Mouse (Mus musculus): ENCODE measurements at regions not wholly inside any gene's neighbourhood (a gene's known extent, or its start where the extent isn't known, plus 50 kb on each side); places are given as distances from the start of the nearest gene placed in this dataset.

- H3K4me1 ChIP-seq (ENCODE audit: control insufficient read depth in 2 of 2, insufficient read depth in 2 of 2, low read length in 2 of 2), result no peaks in the 10 kb centered on the region; a peak in 1 of 4 replicates
- no peaks in the 10 kb centered on the region for H3K9me3 ChIP-seq (ENCODE audit: control insufficient read depth, low read length)
- H3K27me3 ChIP-seq (ENCODE audit: control insufficient read depth, insufficient read depth, low read length), result no peaks in the 10 kb centered on the region
- no peak overlapping the region for H3K9ac ChIP-seq (ENCODE audit: low read length)
- ATAC-seq (ENCODE audit: insufficient number of reproducible peaks, insufficient read depth, low FRiP score, low read depth), result no peak
- no peak overlapping the region for H3K4me2 ChIP-seq (ENCODE audit: low read length)
- no peak overlapping the region for H3K4me3 ChIP-seq (ENCODE audit: control insufficient read depth in 1 of 2, insufficient read depth in 1 of 2, low read depth in 1 of 2, low read length in 2 of 2)
- H3K36me3 ChIP-seq (ENCODE audit: control insufficient read depth, insufficient read depth, low read length), result no peaks in the 10 kb centered on the region
- WGBS, result 34% methylated on average over 4 of the region's 4 CpGs
- H3K27ac ChIP-seq (replicated peaks in 1 of 2; ENCODE audit: control insufficient read depth in 1 of 2, insufficient read depth in 1 of 2, low read depth in 2 of 2, low read length in 2 of 2), result no peak overlapping the region
These were observed 139.7 kb upstream of the Egflam start for GRCm38 (mm10) chr15:7537858-7538257.

- no peak overlapping the region for H3K4me3 ChIP-seq (ENCODE audit: control insufficient read depth in 1 of 2, insufficient read depth in 1 of 2, low read depth in 1 of 2, low read length in 2 of 2)
- H3K4me2 ChIP-seq (ENCODE audit: low read length), result no peak overlapping the region
- H3K27ac ChIP-seq (replicated peaks in 1 of 2; ENCODE audit: control insufficient read depth in 1 of 2, insufficient read depth in 1 of 2, low read depth in 2 of 2, low read length in 2 of 2), result no peak overlapping the region
- no peaks in the 10 kb centered on the region for H3K9me3 ChIP-seq (ENCODE audit: control insufficient read depth, low read length)
- 78% methylated on average over 2 of the region's 2 CpGs for WGBS
- H3K27me3 ChIP-seq (ENCODE audit: control insufficient read depth, insufficient read depth, low read length), result no peaks in the 10 kb centered on the region
- no peaks in the 10 kb centered on the region for H3K36me3 ChIP-seq (ENCODE audit: control insufficient read depth, insufficient read depth, low read length)
- no peak overlapping the region for H3K9ac ChIP-seq (ENCODE audit: low read length)
- ATAC-seq (ENCODE audit: insufficient number of reproducible peaks, insufficient read depth, low FRiP score, low read depth), result no peak
- no peaks in the 10 kb centered on the region for H3K4me1 ChIP-seq (ENCODE audit: control insufficient read depth in 2 of 2, insufficient read depth in 2 of 2, low read length in 2 of 2)
These were observed 155.1 kb upstream of the Egflam start for GRCm38 (mm10) chr15:7553190-7553895.

GRCm38 (mm10) chr15:7554433-7554832 is 156.2 kb upstream of the Egflam start:
- WGBS, result 73% methylated on average over 3 of the region's 3 CpGs
- Histone ChIP-seq H3K9ac (ENCODE audit: low read length) (no peak overlapping the region), H3K36me3 (ENCODE audit: control insufficient read depth, insufficient read depth, low read length) (no peaks in the 10 kb centered on the region), H3K27me3 (ENCODE audit: control insufficient read depth, insufficient read depth, low read length) (no peaks in the 10 kb centered on the region), H3K4me2 (ENCODE audit: low read length) (no peak overlapping the region), H3K4me1 (ENCODE audit: control insufficient read depth in 2 of 2, insufficient read depth in 2 of 2, low read length in 2 of 2) (no peaks in the 10 kb centered on the region), H3K27ac (replicated peaks in 1 of 2; ENCODE audit: control insufficient read depth in 1 of 2, insufficient read depth in 1 of 2, low read depth in 2 of 2, low read length in 2 of 2) (no peak overlapping the region), H3K9me3 (ENCODE audit: control insufficient read depth, low read length) (no peaks in the 10 kb centered on the region), H3K4me3 (ENCODE audit: control insufficient read depth in 1 of 2, insufficient read depth in 1 of 2, low read depth in 1 of 2, low read length in 2 of 2) (no peak overlapping the region)
- ATAC-seq (ENCODE audit: insufficient number of reproducible peaks, insufficient read depth, low FRiP score, low read depth), result no peak

- H3K4me2 ChIP-seq (ENCODE audit: low read length), result 0 out of 2 replicates have a peak overlapping the region, but pooled peaks have one; percentile 5
- no peaks in the 10 kb centered on the region for H3K9me3 ChIP-seq (ENCODE audit: control insufficient read depth, low read length)
These were observed 165.1 kb upstream of the Egflam start for GRCm38 (mm10) chr15:7563279-7563678.

GRCm38 (mm10) chr15:7563726-7564125 is 165.5 kb upstream of the Egflam start:
- H3K36me3 ChIP-seq (ENCODE audit: control insufficient read depth, insufficient read depth, low read length), result no peaks in the 10 kb centered on the region
- no peaks in the 10 kb centered on the region for H3K27me3 ChIP-seq (ENCODE audit: control insufficient read depth, insufficient read depth, low read length)
- no peak overlapping the region for H3K9ac ChIP-seq (ENCODE audit: low read length)
- H3K9me3 ChIP-seq (ENCODE audit: control insufficient read depth, low read length), result no peaks in the 10 kb centered on the region
- no peak overlapping the region for H3K27ac ChIP-seq (replicated peaks in 1 of 2; ENCODE audit: control insufficient read depth in 1 of 2, insufficient read depth in 1 of 2, low read depth in 2 of 2, low read length in 2 of 2)
- 80% methylated on average over 9 of the region's 9 CpGs for WGBS
- H3K4me3 ChIP-seq (ENCODE audit: control insufficient read depth in 1 of 2, insufficient read depth in 1 of 2, low read depth in 1 of 2, low read length in 2 of 2), result no peak overlapping the region
- 0 out of 2 replicates have a peak overlapping the region, but pooled peaks have one; percentile 5 for H3K4me2 ChIP-seq (ENCODE audit: low read length)
- H3K4me1 ChIP-seq (ENCODE audit: control insufficient read depth in 2 of 2, insufficient read depth in 2 of 2, low read length in 2 of 2), result peaks cover 5 to 12% of the 10 kb centered on the region in 2 experiments
- ATAC-seq (ENCODE audit: insufficient number of reproducible peaks, insufficient read depth, low FRiP score, low read depth), result no peak

More at GRCm38 (mm10) chr15:7563279-7563678, 165.1 kb upstream of the Egflam start:
- Histone ChIP-seq H3K27ac (replicated peaks in 1 of 2; ENCODE audit: control insufficient read depth in 1 of 2, insufficient read depth in 1 of 2, low read depth in 2 of 2, low read length in 2 of 2) (no peak overlapping the region), H3K4me1 (ENCODE audit: control insufficient read depth in 2 of 2, insufficient read depth in 2 of 2, low read length in 2 of 2) (peaks cover 5 to 12% of the 10 kb centered on the region in 2 experiments), H3K9ac (ENCODE audit: low read length) (no peak overlapping the region), H3K27me3 (ENCODE audit: control insufficient read depth, insufficient read depth, low read length) (no peaks in the 10 kb centered on the region), H3K36me3 (ENCODE audit: control insufficient read depth, insufficient read depth, low read length) (no peaks in the 10 kb centered on the region), H3K4me3 (ENCODE audit: control insufficient read depth in 1 of 2, insufficient read depth in 1 of 2, low read depth in 1 of 2, low read length in 2 of 2) (no peak overlapping the region)
- ATAC-seq (ENCODE audit: insufficient number of reproducible peaks, insufficient read depth, low FRiP score, low read depth), result no peak
- 62% methylated on average over 4 of the region's 4 CpGs for WGBS

GRCm38 (mm10) chr15:7572221-7572620 is 174.0 kb upstream of the Egflam start:
- WGBS, result 78% methylated on average over 1 of the region's 1 CpGs
- Histone ChIP-seq H3K4me2 (ENCODE audit: low read length) (no peak overlapping the region), H3K9me3 (ENCODE audit: control insufficient read depth, low read length) (no peaks in the 10 kb centered on the region), H3K36me3 (ENCODE audit: control insufficient read depth, insufficient read depth, low read length) (no peaks in the 10 kb centered on the region), H3K9ac (ENCODE audit: low read length) (no peak overlapping the region), H3K4me1 (ENCODE audit: control insufficient read depth in 2 of 2, insufficient read depth in 2 of 2, low read length in 2 of 2) (peaks cover 0 to 4% of the 10 kb centered on the region in 2 experiments; a peak in 1 of 4 replicates), H3K27me3 (ENCODE audit: control insufficient read depth, insufficient read depth, low read length) (no peaks in the 10 kb centered on the region), H3K27ac (replicated peaks in 1 of 2; ENCODE audit: control insufficient read depth in 1 of 2, insufficient read depth in 1 of 2, low read depth in 2 of 2, low read length in 2 of 2) (no peak overlapping the region), H3K4me3 (ENCODE audit: control insufficient read depth in 1 of 2, insufficient read depth in 1 of 2, low read depth in 1 of 2, low read length in 2 of 2) (no peak overlapping the region)
- no peak for ATAC-seq (ENCODE audit: insufficient number of reproducible peaks, insufficient read depth, low FRiP score, low read depth)

GRCm38 (mm10) chr15:7574264-7574663 is 176.1 kb upstream of the Egflam start:
- Histone ChIP-seq H3K36me3 (ENCODE audit: control insufficient read depth, insufficient read depth, low read length) (no peaks in the 10 kb centered on the region), H3K4me3 (ENCODE audit: control insufficient read depth in 1 of 2, insufficient read depth in 1 of 2, low read depth in 1 of 2, low read length in 2 of 2) (no peak overlapping the region), H3K27me3 (ENCODE audit: control insufficient read depth, insufficient read depth, low read length) (no peaks in the 10 kb centered on the region), H3K9ac (ENCODE audit: low read length) (no peak overlapping the region), H3K27ac (replicated peaks in 1 of 2; ENCODE audit: control insufficient read depth in 1 of 2, insufficient read depth in 1 of 2, low read depth in 2 of 2, low read length in 2 of 2) (no peak overlapping the region), H3K4me1 (ENCODE audit: control insufficient read depth in 2 of 2, insufficient read depth in 2 of 2, low read length in 2 of 2) (peaks cover 0 to 4% of the 10 kb centered on the region in 2 experiments; a peak in 1 of 4 replicates), H3K4me2 (ENCODE audit: low read length) (no peak overlapping the region), H3K9me3 (ENCODE audit: control insufficient read depth, low read length) (no peaks in the 10 kb centered on the region)
- ATAC-seq (ENCODE audit: insufficient number of reproducible peaks, insufficient read depth, low FRiP score, low read depth), result no peak
- WGBS, result 66% methylated on average over 3 of the region's 3 CpGs

- Histone ChIP-seq H3K9ac (ENCODE audit: low read length) (no peak overlapping the region), H3K27ac (replicated peaks in 1 of 2; ENCODE audit: control insufficient read depth in 1 of 2, insufficient read depth in 1 of 2, low read depth in 2 of 2, low read length in 2 of 2) (no peak overlapping the region), H3K36me3 (ENCODE audit: control insufficient read depth, insufficient read depth, low read length) (no peaks in the 10 kb centered on the region), H3K4me1 (ENCODE audit: control insufficient read depth in 2 of 2, insufficient read depth in 2 of 2, low read length in 2 of 2) (peaks cover 0 to 4% of the 10 kb centered on the region in 2 experiments; a peak in 1 of 4 replicates), H3K9me3 (ENCODE audit: control insufficient read depth, low read length) (no peaks in the 10 kb centered on the region), H3K27me3 (ENCODE audit: control insufficient read depth, insufficient read depth, low read length) (no peaks in the 10 kb centered on the region), H3K4me2 (ENCODE audit: low read length) (no peak overlapping the region), H3K4me3 (ENCODE audit: control insufficient read depth in 1 of 2, insufficient read depth in 1 of 2, low read depth in 1 of 2, low read length in 2 of 2) (no peak overlapping the region)
- whole genome bisulfite sequencing, result 34% methylated on average over 2 of the region's 2 CpGs
- ATAC-seq (ENCODE audit: insufficient number of reproducible peaks, insufficient read depth, low FRiP score, low read depth), result no peak
These were observed 176.6 kb upstream of the Egflam start for GRCm38 (mm10) chr15:7574811-7575210.

All from heart, embryonic 14.5 days (tissue).